Mouse (Mus musculus): ENCODE data around the gene Noto.
A peak's percentile ranks its signal among the peaks of the same experiment; 100 is the strongest.
"Not testable (repeated sequence)": the region's sequence is repeated elsewhere in the genome, so short reads cannot be mapped to it uniquely, and the experiment has no call there.

The Noto gene

GRCm38 (mm10) chr6:85431842-85432431 is 8.3 kb downstream of the Noto start, which contains the start of gene Smyd5:
Gene Smyd5, plus strand, starts transcription at chr6:85431989.
- DNase-seq: peak; percentile 70 to 75

- no peak for DNase-seq
Observed at GRCm38 (mm10) chr6:85433865-85434264, 10.2 kb downstream of the Noto start.

DNA sequence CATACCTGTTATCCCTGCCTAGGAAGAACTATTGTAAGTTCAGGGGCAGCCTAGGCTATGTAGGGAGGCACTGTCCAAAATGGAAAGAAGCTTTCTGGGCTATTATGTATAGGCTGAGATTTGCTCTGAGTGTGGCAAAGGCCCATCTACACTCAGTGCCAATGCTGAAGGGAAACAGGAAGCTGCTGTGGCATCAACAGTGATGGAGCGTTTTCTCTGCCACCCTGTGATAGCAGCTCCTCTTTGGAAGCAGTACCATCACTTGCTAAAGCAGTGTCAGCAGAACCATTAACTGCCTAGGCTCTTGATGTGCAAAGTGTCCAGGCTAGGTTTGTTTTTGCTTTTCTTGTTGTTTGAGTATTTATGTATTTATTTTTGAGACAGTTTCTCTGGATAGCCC is 12.5 kb downstream of the Noto start:
- DNase-seq: no peak

DNA sequence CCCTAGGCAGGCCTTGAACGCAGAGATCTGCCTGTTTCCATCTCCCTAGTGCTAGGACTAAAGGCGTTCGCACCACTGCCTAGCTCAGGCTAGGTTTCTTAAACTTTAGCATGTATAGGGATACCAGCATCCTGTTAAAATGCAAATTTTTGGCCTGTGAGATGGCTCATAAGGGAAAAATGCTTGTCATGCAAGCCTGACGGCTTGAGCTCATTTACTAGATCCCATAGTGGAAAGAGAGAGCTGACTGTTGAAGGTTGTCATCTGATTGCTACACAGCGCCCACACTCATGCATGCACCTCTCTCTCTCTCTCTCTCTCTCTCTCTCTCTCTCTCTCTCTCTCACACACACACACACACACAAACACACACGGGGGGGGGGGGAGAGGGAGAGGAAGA is 12.9 kb downstream of the Noto start:
- DNase-seq: no peak

GRCm38 (mm10) chr6:85441142-85441541 is 17.5 kb downstream of the Noto start:
- no peak for DNase-seq

DNA sequence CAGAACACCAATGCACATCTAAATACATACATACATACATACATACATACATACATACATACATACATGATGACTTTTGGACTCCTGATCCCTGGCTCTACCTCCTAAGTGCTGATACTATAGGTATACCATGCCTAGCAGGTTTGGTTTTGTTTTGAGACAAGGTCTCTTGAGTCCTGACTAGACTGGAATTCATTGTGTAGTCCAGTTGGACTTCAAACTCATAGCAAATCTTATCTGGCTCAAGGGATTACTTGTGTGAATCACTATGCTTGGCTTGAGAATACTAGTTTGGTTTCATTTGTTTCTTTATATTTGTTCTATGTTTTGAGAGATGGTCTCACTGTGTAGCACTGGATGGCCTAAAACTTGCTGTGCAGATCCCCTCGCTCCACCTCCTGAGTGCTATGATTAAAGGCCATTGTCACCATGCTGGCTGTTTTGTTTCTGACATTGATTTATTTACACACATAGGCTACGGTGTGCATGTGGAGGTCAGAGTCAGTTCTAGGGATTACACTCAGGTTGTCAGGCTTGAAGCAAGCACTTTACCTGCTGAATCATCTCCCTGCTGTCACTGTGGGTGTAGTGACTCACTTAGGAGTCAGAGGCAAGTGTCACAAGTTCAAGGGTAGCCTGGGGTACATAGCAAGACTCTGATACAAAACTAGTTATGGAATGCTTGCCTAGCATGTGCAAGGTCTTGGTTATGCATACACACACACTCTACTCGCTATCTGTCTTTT is 20.0 kb downstream of the Noto start:
- no peak for DNase-seq

- DNase-seq: no peak
Observed at GRCm38 (mm10) chr6:85444266-85444965, 20.7 kb downstream of the Noto start.

DNA sequence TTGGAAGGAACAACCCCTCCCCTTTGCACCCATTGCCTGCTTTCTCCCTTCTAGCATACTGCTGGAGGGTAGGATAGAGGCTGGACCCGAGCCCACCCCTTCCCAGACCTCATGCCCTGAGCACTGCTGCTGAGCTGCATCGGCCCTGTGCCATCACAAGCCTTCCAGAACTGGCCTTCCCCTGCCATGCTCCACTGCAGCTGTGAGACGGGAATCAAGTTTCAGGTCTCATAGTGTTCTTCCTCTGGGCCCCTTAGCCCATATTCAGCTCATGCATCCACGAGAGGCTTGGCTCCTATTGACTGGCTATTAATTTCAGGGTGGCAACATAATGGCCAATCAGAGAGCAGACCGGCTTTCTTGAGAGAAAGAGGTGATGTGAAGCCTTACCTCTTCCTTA is 21.6 kb downstream of the Noto start:
- no peak for DNase-seq

DNA sequence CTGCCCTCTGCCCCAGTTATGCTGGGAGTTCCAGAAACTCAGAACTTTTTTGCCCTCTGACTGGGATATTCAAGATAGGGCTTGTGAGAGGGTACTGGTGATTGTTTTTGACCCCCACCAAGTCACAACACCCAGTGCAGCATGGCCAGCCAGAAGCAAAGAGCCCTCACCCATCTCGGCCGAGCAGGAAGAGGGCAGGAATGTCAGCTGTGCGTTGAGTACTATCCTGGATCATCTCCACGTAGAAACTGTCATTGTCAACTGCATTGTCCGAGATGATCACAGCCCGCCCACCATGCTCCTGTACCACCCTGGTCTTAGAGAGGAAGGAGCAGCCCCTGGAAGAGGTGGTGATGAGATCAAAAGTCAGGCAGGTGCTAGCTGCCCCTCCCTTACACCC is 23.7 kb downstream of the Noto start:
- no peak for DNase-seq

- not testable (repeated sequence) for DNase-seq
Observed at GRCm38 (mm10) chr6:85450140-85450539, 26.5 kb downstream of the Noto start.

- peak; percentile 96 to 98 for DNase-seq
Observed at GRCm38 (mm10) chr6:85450697-85451663, 27.3 kb downstream of the Noto start, which contains the start of gene Cct7. Gene Cct7, plus strand, starts transcription at chr6:85451514.

GRCm38 (mm10) chr6:85451664-85452410 is 28.2 kb downstream of the Noto start, which contains the start of gene Pradc1:
Gene Pradc1, minus strand, starts transcription at chr6:85451970.
- DNase-seq: peak; percentile 95 to 97

GRCm38 (mm10) chr6:85452411-85452665 is 28.7 kb downstream of the Noto start:
- DNase-seq: no peak

- DNase-seq: no peak
Observed at GRCm38 (mm10) chr6:85452816-85453215, 29.1 kb downstream of the Noto start.

- DNase-seq: no peak
Observed at GRCm38 (mm10) chr6:85459621-85460020, 35.9 kb downstream of the Noto start.

DNA sequence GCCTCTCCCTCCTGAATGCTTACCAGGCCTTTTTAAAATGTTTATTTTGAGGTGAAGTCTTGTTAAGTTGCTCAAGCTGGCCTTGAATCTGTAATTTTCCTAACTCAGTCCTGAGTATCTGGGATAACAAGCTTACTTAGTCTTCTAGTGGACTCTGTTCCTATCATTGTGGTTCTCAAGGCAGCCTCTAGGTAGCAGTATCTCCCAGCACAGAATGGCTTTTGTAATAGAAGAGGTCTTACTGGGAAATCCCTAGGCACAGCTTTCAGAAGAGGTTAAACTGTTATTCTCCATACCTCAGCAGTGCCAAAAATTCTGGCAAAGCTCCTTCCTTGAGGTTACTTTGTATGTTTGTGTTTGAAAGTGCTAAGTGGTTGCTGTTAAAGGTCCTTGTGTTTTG is 41.7 kb downstream of the Noto start:
- DNase-seq: no peak

DNA sequence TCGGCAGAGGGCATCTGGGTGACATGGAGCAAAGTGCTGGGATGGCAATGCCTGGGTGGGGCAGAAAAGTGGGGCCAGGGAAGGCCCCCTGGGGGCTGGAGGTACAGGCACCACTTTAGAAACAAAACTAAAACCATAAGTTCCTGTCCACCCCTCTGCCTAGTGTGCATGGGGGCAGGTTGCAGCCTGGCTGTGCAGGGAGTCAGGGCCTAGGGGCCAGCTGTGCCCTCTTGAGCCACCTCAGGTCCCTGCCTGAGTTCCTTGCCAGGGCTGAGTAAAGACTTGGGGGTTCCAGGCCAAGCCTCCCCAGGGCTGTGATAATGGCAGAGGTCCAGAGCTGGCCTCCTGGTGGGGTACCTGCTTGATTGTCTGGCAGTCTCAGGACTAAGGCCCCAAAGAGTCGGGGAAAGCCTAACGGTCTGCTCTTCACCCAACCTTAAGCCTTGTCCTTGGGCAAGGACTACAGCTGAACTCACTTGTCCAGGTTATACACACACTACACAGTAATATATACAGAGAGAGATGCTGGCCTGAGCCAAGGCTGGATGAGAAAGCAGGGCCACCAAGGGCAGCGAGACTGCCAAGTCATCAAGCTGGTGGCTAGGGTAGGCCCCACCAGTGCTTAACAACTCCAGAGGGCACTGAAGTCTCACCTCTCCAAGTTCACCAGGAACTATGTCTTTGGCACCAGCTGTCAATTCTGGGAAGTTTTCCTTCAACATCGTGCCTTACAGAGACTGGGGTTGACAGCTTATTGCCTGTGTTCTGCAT is 46.2 kb downstream of the Noto start:
- no peak for DNase-seq

DNA sequence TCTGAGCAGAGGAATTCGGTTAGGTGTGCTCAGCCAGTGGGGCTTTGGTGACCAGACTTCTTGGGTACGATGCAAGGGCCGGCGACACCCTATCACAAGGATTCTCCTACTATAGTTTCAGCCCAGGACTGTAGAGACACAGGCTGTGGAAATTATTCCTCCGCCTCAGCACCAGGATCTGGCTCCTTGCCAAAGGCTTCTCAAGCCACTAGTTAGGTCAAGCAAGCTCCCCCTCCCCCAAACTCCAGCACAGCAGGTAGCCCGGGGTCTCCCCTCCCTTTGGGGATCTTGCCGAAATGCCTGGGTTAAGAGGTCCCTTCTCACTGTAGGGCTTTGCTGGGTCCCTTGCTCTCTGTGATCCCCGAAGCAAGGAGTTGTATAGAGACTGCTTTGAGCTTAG is 48.3 kb downstream of the Noto start:
- no peak for DNase-seq

- DNase-seq: no peak
Observed at GRCm38 (mm10) chr6:85472542-85472941, 48.9 kb downstream of the Noto start.

GRCm38 (mm10) chr6:85475581-85475980 is 51.9 kb downstream of the Noto start:
- no peak for DNase-seq

GRCm38 (mm10) chr6:85477366-85477917 is 53.8 kb downstream of the Noto start:
- DNase-seq: no peak
